In genomic region chr6:3552681-3553080, GRCm38 (mm10) we compare ENCODE assay signal across 1 mouse cellular context. TPM values are rescaled to one million over a fixed set of nuclear protein-coding genes. Genes with fewer than 3 reads are reported as not detected.
"Had no signal": no experiment of that assay in that cellular context is flagged by ENCODE, and none has a peak within 500 bp of the region (broad histone marks: within the 10 kb centered on the region; RNA-seq: fewer than 3 reads in every experiment).

No protein-coding gene starts in this region.

RNA-seq across cellular contexts. Expression of gene Hepacam2, which starts 54.6 kb away (rescaled TPM):
- polyA plus RNA-seq: myocyte had no signal
